Mouse (Mus musculus) ovary, postnatal 14 days (tissue): Measurements from ENCODE around the gene Crisp3.
"Not testable (repeated sequence)": the region's sequence is repeated elsewhere in the genome, so short reads cannot be mapped to it uniquely, and the experiment has no call there.

Experiments
- DNase-seq: peaks from one replicate; pipeline ENCODE4 v3.0.0; 2022; ENCODE audit warnings: low spot score

Crisp3 gene

GRCm38 (mm10) chr17:40242135-40242534 is at the start of gene Crisp3:
Gene Crisp3 (minus strand): TSS chr17:40242288.
- DNase-seq = no peak

GRCm38 (mm10) chr17:40285435-40285834 is 43.3 kb upstream of the Crisp3 start:
- no peak for DNase-seq

GRCm38 (mm10) chr17:40275519-40275918 is 33.4 kb upstream of the Crisp3 start:
- DNase-seq = no peak

GRCm38 (mm10) chr17:40274906-40275470 is 32.9 kb upstream of the Crisp3 start:
- no peak for DNase-seq

GRCm38 (mm10) chr17:40252487-40252886 is 10.4 kb upstream of the Crisp3 start:
- DNase-seq = no peak

- DNase-seq = no peak
These were observed 33.5 kb downstream of the Crisp3 start, which contains the start of gene Pgk2 for GRCm38 (mm10) chr17:40208540-40208939. Gene Pgk2 (minus strand): TSS chr17:40208640.

GRCm38 (mm10) chr17:40201803-40202202 is 40.3 kb downstream of the Crisp3 start:
- DNase-seq = not testable (repeated sequence)

GRCm38 (mm10) chr17:40190192-40190591 is 51.9 kb downstream of the Crisp3 start:
- not testable (repeated sequence) for DNase-seq
